Mouse (Mus musculus): ENCODE measurements around the gene Olfm3. TPM values are rescaled to one million over a fixed set of nuclear protein-coding genes. Genes with fewer than 3 reads are reported as not detected.

Olfm3 gene
- polyA plus RNA-seq, 1 experiment = 4.3 TPM

GRCm38 (mm10) chr3:114972522-114972921 lies 68.6 kb downstream of the Olfm3 start:
- Histone ChIP-seq H3K36me3 (ENCODE audit: control insufficient read depth, insufficient read depth, low read length) (no peaks in the 10 kb centered on the region), H3K4me1 (ENCODE audit: control insufficient read depth, insufficient read depth, low read length) (no peaks in the 10 kb centered on the region), H3K27me3 (replicated peaks; ENCODE audit: control insufficient read depth, insufficient read depth, low read length) (no peaks in the 10 kb centered on the region), H3K4me3 (ENCODE audit: insufficient read depth, low read depth, low read length) (no peak overlapping the region), H3K27ac (ENCODE audit: insufficient read depth, low read depth, low read length) (no peak overlapping the region)
- 22% methylated on average over 1 of the region's 1 CpGs for WGBS
- DNase-seq = no peak
- no peak for TF ChIP-seq POLR2A (IDR thresholded peaks at IDR 0.05; ENCODE audit: low read depth, low read length)
- no peak for TF ChIP-seq CTCF (conservative IDR thresholded peaks at IDR 0.05; ENCODE audit: insufficient read depth, insufficient read length, low read depth, low read length)

GRCm38 (mm10) chr3:114990828-114991227 lies 87.0 kb downstream of the Olfm3 start:
- Histone ChIP-seq H3K27ac (ENCODE audit: insufficient read depth, low read depth, low read length) (no peak overlapping the region), H3K27me3 (replicated peaks; ENCODE audit: control insufficient read depth, insufficient read depth, low read length) (no peaks in the 10 kb centered on the region), H3K4me3 (ENCODE audit: insufficient read depth, low read depth, low read length) (no peak overlapping the region), H3K4me1 (ENCODE audit: control insufficient read depth, insufficient read depth, low read length) (no peaks in the 10 kb centered on the region), H3K36me3 (ENCODE audit: control insufficient read depth, insufficient read depth, low read length) (no peaks in the 10 kb centered on the region)
- DNase-seq = no peak
- whole genome bisulfite sequencing = 74% methylated on average over 2 of the region's 2 CpGs
- TF ChIP-seq POLR2A (IDR thresholded peaks at IDR 0.05; ENCODE audit: low read depth, low read length) (no peak), CTCF (conservative IDR thresholded peaks at IDR 0.05; ENCODE audit: insufficient read depth, insufficient read length, low read depth, low read length) (no peak)

GRCm38 (mm10) chr3:114995956-114996355 lies 92.1 kb downstream of the Olfm3 start:
- 51% methylated on average over 1 of the region's 1 CpGs for WGBS

GRCm38 (mm10) chr3:115027560-115027959 lies 123.7 kb downstream of the Olfm3 start:
- H3K4me3 ChIP-seq (ENCODE audit: insufficient read depth, low read depth, low read length) = no peak overlapping the region
- H3K36me3 ChIP-seq (ENCODE audit: control insufficient read depth, insufficient read depth, low read length) = no peaks in the 10 kb centered on the region
- no peaks in the 10 kb centered on the region for H3K4me1 ChIP-seq (ENCODE audit: control insufficient read depth, insufficient read depth, low read length)
- no peak for DNase-seq
- TF ChIP-seq POLR2A (IDR thresholded peaks at IDR 0.05; ENCODE audit: low read depth, low read length) = no peak
- TF ChIP-seq CTCF (conservative IDR thresholded peaks at IDR 0.05; ENCODE audit: insufficient read depth, insufficient read length, low read depth, low read length) = no peak
- H3K27me3 ChIP-seq (replicated peaks; ENCODE audit: control insufficient read depth, insufficient read depth, low read length) = no peaks in the 10 kb centered on the region
- WGBS = 72% methylated on average over 3 of the region's 3 CpGs
- H3K27ac ChIP-seq (ENCODE audit: insufficient read depth, low read depth, low read length) = no peak overlapping the region

More at GRCm38 (mm10) chr3:114995956-114996355, 92.1 kb downstream of the Olfm3 start:
- Histone ChIP-seq H3K4me3 (ENCODE audit: insufficient read depth, low read depth, low read length) (no peak overlapping the region), H3K4me1 (ENCODE audit: control insufficient read depth, insufficient read depth, low read length) (no peaks in the 10 kb centered on the region), H3K27me3 (replicated peaks; ENCODE audit: control insufficient read depth, insufficient read depth, low read length) (no peaks in the 10 kb centered on the region), H3K36me3 (ENCODE audit: control insufficient read depth, insufficient read depth, low read length) (no peaks in the 10 kb centered on the region), H3K27ac (ENCODE audit: insufficient read depth, low read depth, low read length) (no peak overlapping the region)
- no peak for DNase-seq
- TF ChIP-seq POLR2A (IDR thresholded peaks at IDR 0.05; ENCODE audit: low read depth, low read length) (no peak), CTCF (conservative IDR thresholded peaks at IDR 0.05; ENCODE audit: insufficient read depth, insufficient read length, low read depth, low read length) (no peak)

- Histone ChIP-seq H3K4me1 (ENCODE audit: control insufficient read depth, insufficient read depth, low read length) (no peaks in the 10 kb centered on the region), H3K27me3 (replicated peaks; ENCODE audit: control insufficient read depth, insufficient read depth, low read length) (no peaks in the 10 kb centered on the region), H3K4me3 (ENCODE audit: insufficient read depth, low read depth, low read length) (no peak overlapping the region), H3K36me3 (ENCODE audit: control insufficient read depth, insufficient read depth, low read length) (no peaks in the 10 kb centered on the region), H3K27ac (ENCODE audit: insufficient read depth, low read depth, low read length) (no peak overlapping the region)
- no peak for DNase-seq
- TF ChIP-seq CTCF (conservative IDR thresholded peaks at IDR 0.05; ENCODE audit: insufficient read depth, insufficient read length, low read depth, low read length) = no peak
- TF ChIP-seq POLR2A (IDR thresholded peaks at IDR 0.05; ENCODE audit: low read depth, low read length) = no peak
- WGBS = 71% methylated on average over 1 of the region's 1 CpGs
These were observed 124.2 kb downstream of the Olfm3 start for GRCm38 (mm10) chr3:115028046-115028445.

GRCm38 (mm10) chr3:115028611-115029010 lies 124.7 kb downstream of the Olfm3 start:
- no peak overlapping the region for H3K27ac ChIP-seq (ENCODE audit: insufficient read depth, low read depth, low read length)
- no peaks in the 10 kb centered on the region for H3K4me1 ChIP-seq (ENCODE audit: control insufficient read depth, insufficient read depth, low read length)
- no peaks in the 10 kb centered on the region for H3K27me3 ChIP-seq (replicated peaks; ENCODE audit: control insufficient read depth, insufficient read depth, low read length)
- TF ChIP-seq CTCF (conservative IDR thresholded peaks at IDR 0.05; ENCODE audit: insufficient read depth, insufficient read length, low read depth, low read length) = no peak
- no peak for TF ChIP-seq POLR2A (IDR thresholded peaks at IDR 0.05; ENCODE audit: low read depth, low read length)
- no peak for DNase-seq
- H3K4me3 ChIP-seq (ENCODE audit: insufficient read depth, low read depth, low read length) = no peak overlapping the region
- WGBS = 77% methylated on average over 1 of the region's 1 CpGs
- H3K36me3 ChIP-seq (ENCODE audit: control insufficient read depth, insufficient read depth, low read length) = no peaks in the 10 kb centered on the region

GRCm38 (mm10) chr3:115049060-115049459 lies 145.2 kb downstream of the Olfm3 start:
- no peaks in the 10 kb centered on the region for H3K36me3 ChIP-seq (ENCODE audit: control insufficient read depth, insufficient read depth, low read length)
- no peaks in the 10 kb centered on the region for H3K4me1 ChIP-seq (ENCODE audit: control insufficient read depth, insufficient read depth, low read length)
- no peak overlapping the region for H3K4me3 ChIP-seq (ENCODE audit: insufficient read depth, low read depth, low read length)
- no peak for DNase-seq
- no peak for TF ChIP-seq POLR2A (IDR thresholded peaks at IDR 0.05; ENCODE audit: low read depth, low read length)
- TF ChIP-seq CTCF (conservative IDR thresholded peaks at IDR 0.05; ENCODE audit: insufficient read depth, insufficient read length, low read depth, low read length) = no peak
- WGBS = 86% methylated on average over 5 of the region's 5 CpGs
- H3K27me3 ChIP-seq (replicated peaks; ENCODE audit: control insufficient read depth, insufficient read depth, low read length) = no peaks in the 10 kb centered on the region
- no peak overlapping the region for H3K27ac ChIP-seq (ENCODE audit: insufficient read depth, low read depth, low read length)

All from kidney, adult 2 months (tissue).